Comparison of ENCODE assay signal across 15 mouse cellular contexts in the genomic region with DNA sequence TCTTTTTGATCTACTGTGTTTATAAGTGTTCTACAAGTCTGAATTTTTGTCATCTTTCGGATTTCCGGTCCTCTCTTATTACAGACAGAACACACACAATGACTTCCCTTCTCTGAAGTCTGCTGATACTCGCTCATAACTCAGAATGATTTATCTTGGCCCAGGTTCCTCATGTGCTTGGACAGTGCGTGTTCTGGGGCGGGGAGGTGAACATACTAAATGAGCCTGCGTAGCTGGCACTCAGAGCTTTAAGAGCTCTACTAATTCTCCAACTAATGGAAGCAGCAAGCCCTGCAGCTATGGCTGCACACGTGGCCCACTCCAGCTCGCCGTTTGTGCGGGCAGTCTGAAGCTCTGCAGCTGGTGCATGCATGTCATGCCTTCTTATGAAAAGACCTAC. TPM values are rescaled to one million over a fixed set of nuclear protein-coding genes. Genes with fewer than 3 reads are reported as not detected.
DNase-seq lines count a peak whose midpoint lies in the region; ATAC-seq and TF ChIP-seq lines count a peak whose summit lies in the region.
"Had no signal": no experiment of that assay in that cellular context is flagged by ENCODE, and none has a peak within 500 bp of the region (broad histone marks: within the 10 kb centered on the region; RNA-seq: fewer than 3 reads in every experiment).

No protein-coding gene starts in this region.

- H3K27ac ChIP-seq in kidney, postnatal 0 days = no peak overlapping the region
- H3K27ac ChIP-seq: liver, embryonic 15.5 days had no signal

- peaks cover 4% of the 10 kb centered on the region; the same call in 1 of the 2 replicates for H3K4me1 ChIP-seq in kidney, postnatal 0 days (replicated peaks; ENCODE audit: insufficient read depth, low read length)

- H3K4me2 ChIP-seq in kidney, postnatal 0 days (ENCODE audit: low read length) = no peak overlapping the region
- H3K4me2 ChIP-seq: heart, embryonic 11.5 days; liver, embryonic 15.5 days had no signal

- H3K27me3 ChIP-seq in kidney, postnatal 0 days (ENCODE audit: insufficient read depth, low read length) = no peaks in the 10 kb centered on the region
- H3K27me3 ChIP-seq: liver, embryonic 15.5 days had no signal

- no peak for ATAC-seq in kidney, postnatal 0 days (replicated peaks; ENCODE audit: low FRiP score, low read depth)
- ATAC-seq in CD4-positive, CD25-positive, alpha-beta regulatory T cell, adult 4 months = peak; percentile 40
- ATAC-seq in activated CD4-positive, CD25-positive, alpha-beta regulatory T cell, adult 4 months = peak; percentile 40
- ATAC-seq in megakaryocyte, adult 5-6 weeks (ENCODE audit: poor library complexity, severe bottlenecking) = peak; percentile 72
- ATAC-seq: hindbrain, embryonic 16.5 days had no signal

- WGBS in kidney, postnatal 0 days = 57% methylated on average over 10 of the region's 10 CpGs

- DNase-seq in kidney, postnatal 0 days (ENCODE audit: low spot score) = peak; percentile 66
- no peak for DNase-seq in kidney, adult 11 months
- DNase-seq in layer of hippocampus, adult 9-10 months (ENCODE audit: low spot score) = no peak
- no peak for DNase-seq in ovary, adult 18-20 months (ENCODE audit: low spot score)
- DNase-seq: cerebellum, adult 18-20 months; midbrain, embryonic 14.5 days; right cerebral cortex, adult 18-20 months; thymus, adult 18-20 months had no signal

- no peak overlapping the region for H3K9ac ChIP-seq in kidney, postnatal 0 days (ENCODE audit: low read depth, low read length)
- H3K9ac ChIP-seq: liver, embryonic 15.5 days had no signal

- H3K36me3 ChIP-seq in kidney, postnatal 0 days (ENCODE audit: insufficient read depth, low read length) = peaks cover 4% of the 10 kb centered on the region; the same call in 1 of the 2 replicates

- no peak overlapping the region for H3K4me3 ChIP-seq in kidney, postnatal 0 days (replicated peaks; ENCODE audit: low read depth, low read length)
- H3K4me3 ChIP-seq: liver, embryonic 15.5 days had no signal

- TF ChIP-seq CTCF in kidney, postnatal 0 days (IDR thresholded peaks at IDR 0.05; ENCODE audit: low read depth) = no peak

- H3K9me3 ChIP-seq in kidney, postnatal 0 days (replicated peaks; ENCODE audit: low read length) = no peaks in the 10 kb centered on the region
- H3K9me3 ChIP-seq: G1E; liver, embryonic 15.5 days had no signal

RNA-seq across cellular contexts. Expression of gene Mcmbp, which starts 11.6 kb away (rescaled TPM):
- 52.5 and 53.7 TPM in 2 replicates for polyA plus RNA-seq in kidney, postnatal 0 days (2015; fragmentation: Nextera tagmentation; extraction: Ambion mirVana)
- 100 to 1,000 TPM in 1 of 2 experiments, 10 to 100 TPM in 1; 92.6 to 102 TPM for polyA plus RNA-seq in CD4-positive, CD25-positive, alpha-beta regulatory T cell, adult 4 months (2017; shearing (Covaris generic))
- 10 to 100 TPM; 64.4 to 86.7 TPM for polyA plus RNA-seq in activated CD4-positive, CD25-positive, alpha-beta regulatory T cell, adult 4 months (2017; shearing (Covaris generic))
- 127 and 133 TPM in 2 replicates for total RNA-seq in megakaryocyte, adult 5-6 weeks (2015)
- 77.4 and 95.5 TPM in 2 replicates for total RNA-seq in megakaryocyte, adult 5-6 weeks (2017)

RNA-seq across cellular contexts. Expression of gene Sec23ip, which starts 16.0 kb away (rescaled TPM):
- polyA plus RNA-seq in kidney, postnatal 0 days (2015; fragmentation: Nextera tagmentation; extraction: Ambion mirVana) = 26.0 and 29.6 TPM in 2 replicates
- 10 to 100 TPM; 33.7 to 44.4 TPM for polyA plus RNA-seq in CD4-positive, CD25-positive, alpha-beta regulatory T cell, adult 4 months (2017; shearing (Covaris generic))
- polyA plus RNA-seq in activated CD4-positive, CD25-positive, alpha-beta regulatory T cell, adult 4 months (2017; shearing (Covaris generic)) = 10 to 100 TPM; 29.9 to 34.2 TPM
- total RNA-seq in megakaryocyte, adult 5-6 weeks (2015) = 29.1 and 41.2 TPM in 2 replicates
- total RNA-seq in megakaryocyte, adult 5-6 weeks (2017) = 36.6 and 41.5 TPM in 2 replicates
